Mouse (Mus musculus): Measurements from ENCODE around the gene Psmd9. TPM values are rescaled to one million over a fixed set of nuclear protein-coding genes. Genes with fewer than 3 reads are reported as not detected.

Psmd9 gene
- polyA plus RNA-seq, 1 experiment from 2014 or later = 77.6 TPM

DNA sequence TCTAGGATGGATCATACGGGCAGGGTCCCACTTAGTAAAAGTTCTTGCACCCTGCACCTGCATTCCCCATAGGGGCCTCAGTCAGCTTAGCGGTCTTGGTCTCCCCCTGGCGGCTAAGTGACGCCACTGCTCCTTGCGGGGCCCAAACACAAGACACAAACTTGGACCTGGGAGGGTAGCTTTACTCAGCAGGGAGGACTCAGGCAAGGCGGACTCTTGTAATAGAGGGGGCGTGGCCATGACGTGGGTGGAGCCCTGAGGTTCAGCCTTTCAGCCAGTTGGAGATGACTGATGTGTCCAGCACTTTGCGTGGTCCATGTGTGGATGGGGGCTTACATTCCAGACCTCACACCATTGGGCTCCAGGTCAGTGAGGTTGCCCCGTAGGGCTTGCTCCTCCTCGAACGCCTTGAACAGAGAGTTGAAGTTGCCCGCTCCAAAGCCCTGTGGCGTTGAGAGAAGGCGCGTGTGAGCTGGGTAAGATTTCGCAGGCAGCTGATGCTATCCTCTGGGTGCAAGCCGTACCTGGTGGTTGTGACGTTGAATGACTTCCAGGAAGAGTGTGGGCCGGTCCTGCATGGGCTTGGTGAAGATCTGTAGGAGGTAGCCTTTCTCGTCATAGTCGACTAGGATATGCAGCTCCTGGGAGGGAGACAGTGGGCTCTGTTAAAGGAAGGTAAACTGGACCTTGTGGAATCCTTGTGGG, 2.6 kb downstream of the Psmd9 start:
- Histone ChIP-seq H3K36me3 (ENCODE audit: control insufficient read depth, insufficient read depth, low read length) (no peaks in the 10 kb centered on the region; the same call in 1 of the 2 replicates), H3K4me1 (ENCODE audit: control insufficient read depth, insufficient read depth, low read length) (no peaks in the 10 kb centered on the region; the same call in 1 of the 2 replicates), H3K4me3 (ENCODE audit: low read depth, low read length) (no peak overlapping the region), H3K9me3 (replicated peaks; ENCODE audit: control insufficient read depth, low read length, poor library complexity, severe bottlenecking) (no peaks in the 10 kb centered on the region), H3K9ac (ENCODE audit: low read depth, low read length) (no peak overlapping the region), H3K27ac (ENCODE audit: low read length) (no peak overlapping the region), H3K4me2 (ENCODE audit: low read length) (peak overlapping the region; percentile 34), H3K27me3 (ENCODE audit: control insufficient read depth, insufficient read depth, low read depth, low read length) (no peaks in the 10 kb centered on the region)
- ATAC-seq = peak; percentile 60
- WGBS = 17% methylated on average over 22 of the region's 22 CpGs

DNA sequence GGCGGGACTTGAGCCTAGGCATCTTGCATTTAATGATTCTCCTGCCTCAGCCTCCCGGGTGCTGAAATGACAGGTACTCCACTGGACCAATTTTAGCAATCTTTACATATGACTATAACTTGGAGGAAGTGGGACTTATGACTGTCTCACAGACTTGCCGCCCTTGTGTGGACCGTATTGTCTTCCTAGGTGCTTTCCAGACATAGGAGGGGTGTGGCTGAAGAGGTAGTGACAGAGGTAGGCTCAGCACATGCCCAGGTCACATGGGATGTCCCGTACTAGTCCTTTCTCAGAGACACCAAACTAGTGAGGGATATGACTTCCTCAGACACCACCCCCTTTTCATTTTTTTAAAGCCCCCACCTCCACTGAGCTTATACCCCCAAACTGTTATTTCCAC, 9.6 kb downstream of the Psmd9 start:
- H3K9ac ChIP-seq (ENCODE audit: low read depth, low read length) = no peak overlapping the region
- no peak overlapping the region for H3K4me3 ChIP-seq (ENCODE audit: low read depth, low read length)
- no peak overlapping the region for H3K27ac ChIP-seq (ENCODE audit: low read length)
- WGBS = 88% methylated on average over 5 of the region's 5 CpGs
- no peaks in the 10 kb centered on the region for H3K36me3 ChIP-seq (ENCODE audit: control insufficient read depth, insufficient read depth, low read length)
- H3K4me2 ChIP-seq (ENCODE audit: low read length) = no peak overlapping the region
- no peaks in the 10 kb centered on the region for H3K27me3 ChIP-seq (ENCODE audit: control insufficient read depth, insufficient read depth, low read depth, low read length)
- no peaks in the 10 kb centered on the region for H3K4me1 ChIP-seq (ENCODE audit: control insufficient read depth, insufficient read depth, low read length)
- ATAC-seq = no peak
- H3K9me3 ChIP-seq (replicated peaks; ENCODE audit: control insufficient read depth, low read length, poor library complexity, severe bottlenecking) = no peaks in the 10 kb centered on the region

DNA sequence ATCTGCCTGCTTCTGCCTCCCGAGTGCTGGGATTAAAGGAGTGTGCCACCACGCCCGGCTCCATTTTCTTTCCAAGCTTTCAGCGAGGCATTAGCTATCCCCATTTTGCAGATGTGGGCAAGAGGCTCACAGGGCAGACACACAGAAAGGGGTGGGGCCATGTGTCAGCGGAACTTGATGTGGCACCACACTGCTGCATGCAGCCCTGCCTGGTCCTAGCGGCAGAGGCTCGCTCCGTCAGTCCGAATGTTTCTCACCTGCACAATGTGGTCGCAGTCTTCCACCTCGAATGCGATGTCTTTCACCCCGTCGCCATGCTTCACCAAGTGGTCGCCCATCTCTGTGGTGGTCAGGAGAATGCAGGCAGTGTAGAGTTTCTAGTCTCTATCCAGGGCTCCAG, 11.2 kb downstream of the Psmd9 start:
- H3K9me3 ChIP-seq (replicated peaks; ENCODE audit: control insufficient read depth, low read length, poor library complexity, severe bottlenecking) = no peaks in the 10 kb centered on the region
- 93% methylated on average over 15 of the region's 15 CpGs for WGBS
- no peak for ATAC-seq
- H3K27me3 ChIP-seq (ENCODE audit: control insufficient read depth, insufficient read depth, low read depth, low read length) = no peaks in the 10 kb centered on the region
- H3K4me3 ChIP-seq (ENCODE audit: low read depth, low read length) = no peak overlapping the region
- H3K4me1 ChIP-seq (ENCODE audit: control insufficient read depth, insufficient read depth, low read length) = no peaks in the 10 kb centered on the region
- no peak overlapping the region for H3K9ac ChIP-seq (ENCODE audit: low read depth, low read length)
- no peak overlapping the region for H3K4me2 ChIP-seq (ENCODE audit: low read length)
- H3K27ac ChIP-seq (ENCODE audit: low read length) = no peak overlapping the region
- no peaks in the 10 kb centered on the region for H3K36me3 ChIP-seq (ENCODE audit: control insufficient read depth, insufficient read depth, low read length)

DNA sequence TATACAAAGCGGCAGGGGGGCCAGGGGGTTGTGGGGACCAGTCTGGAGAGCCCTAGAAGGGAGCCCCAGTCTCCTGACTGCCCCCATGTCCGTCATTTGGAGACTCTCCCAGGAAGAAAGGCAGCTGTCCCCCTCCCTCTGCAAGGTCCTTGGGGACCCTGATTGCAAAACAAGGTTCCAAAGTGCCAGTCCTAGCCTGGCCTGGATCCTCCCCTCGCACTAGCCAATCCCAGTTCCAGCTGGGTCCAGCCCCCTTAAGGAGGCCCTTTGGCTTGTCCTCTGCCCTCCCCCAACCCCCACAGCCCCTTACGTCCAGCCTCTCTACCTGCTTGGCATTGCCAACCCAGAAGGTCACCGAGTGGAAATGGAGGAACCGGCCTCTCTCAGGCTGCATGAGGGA, 12.3 kb downstream of the Psmd9 start:
- Histone ChIP-seq H3K27ac (ENCODE audit: low read length) (no peak overlapping the region), H3K27me3 (ENCODE audit: control insufficient read depth, insufficient read depth, low read depth, low read length) (no peaks in the 10 kb centered on the region), H3K36me3 (ENCODE audit: control insufficient read depth, insufficient read depth, low read length) (no peaks in the 10 kb centered on the region), H3K4me2 (ENCODE audit: low read length) (no peak overlapping the region), H3K9ac (ENCODE audit: low read depth, low read length) (no peak overlapping the region), H3K4me1 (ENCODE audit: control insufficient read depth, insufficient read depth, low read length) (no peaks in the 10 kb centered on the region), H3K4me3 (ENCODE audit: low read depth, low read length) (no peak overlapping the region), H3K9me3 (replicated peaks; ENCODE audit: control insufficient read depth, low read length, poor library complexity, severe bottlenecking) (no peaks in the 10 kb centered on the region)
- WGBS = 81% methylated on average over 6 of the region's 6 CpGs
- no peak for ATAC-seq

DNA sequence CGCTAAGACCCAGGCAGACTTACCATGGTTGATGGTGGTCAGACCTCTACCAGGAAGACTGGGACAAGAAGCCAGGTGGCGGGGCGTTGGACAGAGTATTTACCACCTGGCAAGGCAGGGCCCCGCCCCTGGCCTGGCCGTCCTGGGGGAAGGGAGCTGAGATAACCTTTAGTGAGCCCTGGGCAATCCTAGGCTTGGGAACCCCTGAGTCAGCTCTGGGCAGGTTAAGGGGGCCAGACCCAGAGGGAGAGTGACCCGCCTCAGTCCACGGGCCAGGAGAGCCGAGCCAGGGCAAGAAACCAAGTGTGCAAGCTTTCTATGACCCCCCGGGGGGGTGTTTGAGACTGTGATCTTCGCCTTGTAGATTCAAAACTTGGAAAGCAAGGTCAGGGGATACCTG, 13.4 kb downstream of the Psmd9 start, which contains the start of gene Hpd:
TSS of gene Hpd (minus strand) at position 77 of the 400 bp plus-strand sequence.
- Histone ChIP-seq H3K36me3 (ENCODE audit: control insufficient read depth, insufficient read depth, low read length) (no peaks in the 10 kb centered on the region), H3K4me1 (ENCODE audit: control insufficient read depth, insufficient read depth, low read length) (no peaks in the 10 kb centered on the region), H3K9ac (ENCODE audit: low read depth, low read length) (no peak within 1 kb of the TSS), H3K4me3 (ENCODE audit: low read depth, low read length) (no peak within 1 kb of the TSS), H3K4me2 (ENCODE audit: low read length) (no peak within 1 kb of the TSS), H3K9me3 (replicated peaks; ENCODE audit: control insufficient read depth, low read length, poor library complexity, severe bottlenecking) (no peaks in the 10 kb centered on the region), H3K27ac (ENCODE audit: low read length) (no peak within 1 kb of the TSS), H3K27me3 (ENCODE audit: control insufficient read depth, insufficient read depth, low read depth, low read length) (no peaks in the 10 kb centered on the region)
- ATAC-seq = no peak
- 91% methylated on average over 10 of the region's 10 CpGs for WGBS

DNA sequence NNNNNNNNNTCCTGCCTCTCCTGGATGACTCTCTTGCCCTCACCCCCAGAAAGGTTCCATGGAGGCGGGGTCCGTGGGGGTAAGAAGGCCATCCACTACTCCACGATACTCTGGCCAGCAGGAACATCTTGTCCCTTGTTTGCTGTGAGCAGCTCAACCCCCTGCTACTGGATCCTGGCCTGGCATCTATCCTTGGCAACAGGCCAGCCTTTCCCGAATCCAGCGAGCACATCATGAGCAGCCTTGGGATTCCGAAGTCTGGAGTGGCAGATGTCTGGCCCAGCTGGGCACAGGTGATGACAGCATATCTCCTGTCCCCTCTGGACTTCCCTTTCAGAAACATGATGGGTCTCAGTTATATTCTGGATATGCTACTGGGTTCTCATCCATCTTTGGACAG, 16.8 kb downstream of the Psmd9 start:
- Histone ChIP-seq H3K4me2 (ENCODE audit: low read length) (no peak overlapping the region), H3K4me3 (ENCODE audit: low read depth, low read length) (no peak overlapping the region), H3K36me3 (ENCODE audit: control insufficient read depth, insufficient read depth, low read length) (no peaks in the 10 kb centered on the region), H3K27me3 (ENCODE audit: control insufficient read depth, insufficient read depth, low read depth, low read length) (no peaks in the 10 kb centered on the region), H3K9ac (ENCODE audit: low read depth, low read length) (no peak overlapping the region), H3K4me1 (ENCODE audit: control insufficient read depth, insufficient read depth, low read length) (no peaks in the 10 kb centered on the region), H3K9me3 (replicated peaks; ENCODE audit: control insufficient read depth, low read length, poor library complexity, severe bottlenecking) (no peaks in the 10 kb centered on the region), H3K27ac (ENCODE audit: low read length) (no peak overlapping the region)
- no peak for ATAC-seq
- WGBS = 68% methylated on average over 6 of the region's 6 CpGs

DNA sequence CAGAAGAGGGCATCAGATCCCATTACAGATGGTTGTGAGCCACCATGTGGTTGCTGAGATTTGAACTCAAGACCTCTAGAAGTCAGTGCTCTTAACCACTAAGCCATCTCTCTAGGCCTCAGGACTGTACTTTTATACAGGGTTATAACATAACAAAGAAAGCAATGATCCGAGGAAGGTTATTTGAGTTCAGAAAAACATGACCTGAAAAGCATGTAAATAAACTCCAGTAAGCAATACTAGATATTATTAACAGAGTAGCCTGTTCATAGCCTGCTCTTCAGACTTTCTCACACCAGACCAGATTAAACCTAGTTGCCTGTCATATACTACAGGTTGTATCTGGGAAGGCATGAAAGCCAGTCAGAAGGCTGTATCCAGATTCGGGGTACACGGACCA, 18.1 kb downstream of the Psmd9 start:
- ATAC-seq = no peak
- Histone ChIP-seq H3K4me3 (ENCODE audit: low read depth, low read length) (no peak overlapping the region), H3K27ac (ENCODE audit: low read length) (no peak overlapping the region)

DNA sequence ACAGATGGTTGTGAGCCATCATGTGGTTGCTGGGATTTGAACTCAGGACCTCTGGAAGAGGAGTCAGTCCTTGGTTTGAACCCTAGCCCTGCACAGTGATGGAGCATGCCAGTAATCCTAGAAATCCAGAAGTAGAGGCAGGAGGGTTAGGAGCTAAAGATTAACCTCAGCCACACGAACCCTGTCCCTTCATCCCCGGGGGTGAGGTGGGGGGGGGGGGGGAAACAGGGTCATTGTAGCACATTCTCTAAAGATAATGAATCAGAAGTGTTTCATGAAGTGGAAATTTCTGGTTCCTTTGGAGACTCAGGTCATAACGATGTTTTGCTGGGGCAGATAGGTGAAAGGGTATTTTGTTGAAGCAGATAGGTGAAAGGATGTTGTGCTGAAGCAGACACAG, 21.7 kb downstream of the Psmd9 start:
- ATAC-seq = no peak
- 80% methylated on average over 3 of the region's 3 CpGs for WGBS
- H3K9ac ChIP-seq (ENCODE audit: low read depth, low read length) = no peak overlapping the region

More for the DNA sequence above, 18.1 kb downstream of the Psmd9 start:
- Histone ChIP-seq H3K36me3 (ENCODE audit: control insufficient read depth, insufficient read depth, low read length) (no peaks in the 10 kb centered on the region), H3K27me3 (ENCODE audit: control insufficient read depth, insufficient read depth, low read depth, low read length) (no peaks in the 10 kb centered on the region), H3K4me1 (ENCODE audit: control insufficient read depth, insufficient read depth, low read length) (no peaks in the 10 kb centered on the region), H3K9ac (ENCODE audit: low read depth, low read length) (no peak overlapping the region), H3K9me3 (replicated peaks; ENCODE audit: control insufficient read depth, low read length, poor library complexity, severe bottlenecking) (no peaks in the 10 kb centered on the region), H3K4me2 (ENCODE audit: low read length) (no peak overlapping the region)
- WGBS = 88% methylated on average over 3 of the region's 3 CpGs

DNA sequence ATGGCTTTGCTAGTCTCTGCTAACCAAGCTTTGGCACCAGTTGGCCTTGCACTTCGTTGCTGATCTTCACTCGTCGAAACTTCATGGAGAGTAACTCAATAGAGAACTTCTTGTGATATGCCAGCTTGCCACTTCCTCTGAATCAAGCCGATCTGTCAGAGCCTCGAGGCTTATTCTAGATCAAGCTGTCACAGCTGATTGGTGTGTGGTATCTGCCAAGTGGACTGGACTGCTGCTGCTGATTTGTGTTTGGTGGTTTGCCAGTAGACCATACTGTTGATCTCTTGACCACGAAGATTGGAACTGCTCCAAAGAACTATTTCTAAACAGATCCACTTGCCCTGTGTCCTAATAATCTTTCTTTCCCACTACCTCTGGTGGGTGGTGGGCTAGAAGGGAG, 22.2 kb downstream of the Psmd9 start:
- H3K4me1 ChIP-seq (ENCODE audit: control insufficient read depth, insufficient read depth, low read length) = no peaks in the 10 kb centered on the region
- no peak overlapping the region for H3K9ac ChIP-seq (ENCODE audit: low read depth, low read length)
- H3K36me3 ChIP-seq (ENCODE audit: control insufficient read depth, insufficient read depth, low read length) = no peaks in the 10 kb centered on the region
- H3K27ac ChIP-seq (ENCODE audit: low read length) = no peak overlapping the region
- 89% methylated on average over 6 of the region's 6 CpGs for WGBS
- no peaks in the 10 kb centered on the region for H3K9me3 ChIP-seq (replicated peaks; ENCODE audit: control insufficient read depth, low read length, poor library complexity, severe bottlenecking)
- H3K4me2 ChIP-seq (ENCODE audit: low read length) = no peak overlapping the region
- no peak for ATAC-seq
- H3K27me3 ChIP-seq (ENCODE audit: control insufficient read depth, insufficient read depth, low read depth, low read length) = no peaks in the 10 kb centered on the region
- H3K4me3 ChIP-seq (ENCODE audit: low read depth, low read length) = no peak overlapping the region

More for the DNA sequence above, 21.7 kb downstream of the Psmd9 start:
- no peaks in the 10 kb centered on the region for H3K36me3 ChIP-seq (ENCODE audit: control insufficient read depth, insufficient read depth, low read length)
- no peaks in the 10 kb centered on the region for H3K9me3 ChIP-seq (replicated peaks; ENCODE audit: control insufficient read depth, low read length, poor library complexity, severe bottlenecking)
- H3K4me1 ChIP-seq (ENCODE audit: control insufficient read depth, insufficient read depth, low read length) = no peaks in the 10 kb centered on the region
- no peak overlapping the region for H3K4me2 ChIP-seq (ENCODE audit: low read length)
- H3K4me3 ChIP-seq (ENCODE audit: low read depth, low read length) = no peak overlapping the region
- H3K27me3 ChIP-seq (ENCODE audit: control insufficient read depth, insufficient read depth, low read depth, low read length) = no peaks in the 10 kb centered on the region
- H3K27ac ChIP-seq (ENCODE audit: low read length) = no peak overlapping the region
